Mouse (Mus musculus) ovary, postnatal 36 days (tissue): ENCODE data around the gene Ppp1r16b.

Experiments used
- DNase-seq: peaks from one replicate; pipeline ENCODE4 v3.0.0; 2022; ENCODE audit warnings: low spot score, mixed read lengths

Gene Ppp1r16b

GRCm38 (mm10) chr2:158768771-158769170 is 103.6 kb downstream of the Ppp1r16b start:
- no peak for DNase-seq

- no peak for DNase-seq
These were observed 105.0 kb downstream of the Ppp1r16b start for GRCm38 (mm10) chr2:158770126-158770757.

- no peak for DNase-seq
These were observed 106.0 kb downstream of the Ppp1r16b start for GRCm38 (mm10) chr2:158771066-158771763.

- DNase-seq = no peak
These were observed 107.6 kb downstream of the Ppp1r16b start for GRCm38 (mm10) chr2:158772808-158773207.

GRCm38 (mm10) chr2:158774886-158775285 is 109.7 kb downstream of the Ppp1r16b start:
- DNase-seq = peak; percentile 26

- DNase-seq = no peak
These were observed 111.5 kb downstream of the Ppp1r16b start for GRCm38 (mm10) chr2:158776716-158777115.

GRCm38 (mm10) chr2:158777490-158777889 is 112.3 kb downstream of the Ppp1r16b start:
- DNase-seq = peak; percentile 17

GRCm38 (mm10) chr2:158778349-158778748 is 113.2 kb downstream of the Ppp1r16b start:
- peak; percentile 19 for DNase-seq

- no peak for DNase-seq
These were observed 115.9 kb downstream of the Ppp1r16b start for GRCm38 (mm10) chr2:158781126-158781525.

- DNase-seq = no peak
These were observed 122.0 kb downstream of the Ppp1r16b start for GRCm38 (mm10) chr2:158786927-158787795.

- peak; percentile 92 for DNase-seq
These were observed 129.4 kb downstream of the Ppp1r16b start, which contains the start of gene Dhx35 for GRCm38 (mm10) chr2:158794494-158795004. Dhx35 (plus strand) TSS chr2:158794807.

GRCm38 (mm10) chr2:158795043-158795442 is 129.8 kb downstream of the Ppp1r16b start:
- no peak for DNase-seq

- DNase-seq = no peak
These were observed 130.7 kb downstream of the Ppp1r16b start for GRCm38 (mm10) chr2:158795875-158796274.

- DNase-seq = no peak
These were observed 134.1 kb downstream of the Ppp1r16b start for GRCm38 (mm10) chr2:158799328-158799727.

GRCm38 (mm10) chr2:158800788-158801187 is 135.6 kb downstream of the Ppp1r16b start:
- no peak for DNase-seq

- DNase-seq = no peak
These were observed 138.4 kb downstream of the Ppp1r16b start for GRCm38 (mm10) chr2:158803575-158803974.

- no peak for DNase-seq
These were observed 150.5 kb downstream of the Ppp1r16b start for GRCm38 (mm10) chr2:158815686-158816085.
